In the genomic region with DNA sequence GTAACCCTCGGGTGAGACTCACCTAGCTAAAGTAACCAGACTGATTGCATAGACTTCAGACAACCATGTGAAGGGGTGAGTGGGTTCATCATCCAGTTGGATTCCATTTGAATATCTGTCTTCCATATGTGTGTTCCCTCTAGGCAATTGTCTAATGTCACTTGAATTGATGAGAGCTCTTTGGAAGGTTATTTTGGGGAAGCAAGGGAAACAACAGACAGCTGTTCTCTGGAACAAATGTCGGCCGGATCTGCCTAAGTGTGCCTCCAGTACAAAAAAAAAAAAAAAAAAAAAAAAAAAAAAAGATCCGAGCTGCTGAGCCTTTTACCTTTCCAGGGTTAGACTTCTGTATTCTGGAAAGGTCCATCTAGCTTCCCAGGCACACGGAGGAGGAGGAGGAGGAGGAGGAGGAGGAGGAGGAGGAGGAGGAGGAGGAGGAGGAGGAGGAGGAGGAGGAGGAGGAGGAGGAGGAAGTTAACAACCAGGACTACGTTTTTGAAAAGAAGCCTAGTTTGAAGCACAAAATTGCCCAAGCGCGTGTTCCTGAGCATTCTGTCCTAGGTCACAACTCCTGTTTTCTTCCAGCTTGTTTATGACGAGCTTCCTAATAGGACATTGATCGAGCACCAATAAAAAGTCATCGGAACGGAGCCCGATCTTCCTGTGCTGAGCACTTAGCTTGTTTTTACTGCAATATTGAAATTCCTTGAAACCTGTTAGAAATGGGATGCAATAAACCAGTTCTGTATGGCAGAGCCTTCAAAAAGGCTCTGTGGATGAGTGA, we compare ENCODE assay signal across 30 mouse cellular contexts. TPM values are rescaled to one million over a fixed set of nuclear protein-coding genes. Genes with fewer than 3 reads are reported as not detected.
"Had no signal": no experiment of that assay in that cellular context is flagged by ENCODE, and none has a peak within 500 bp of the region (broad histone marks: within the 10 kb centered on the region; RNA-seq: fewer than 3 reads in every experiment).

No protein-coding gene starts in this region.

- ATAC-seq: inflammation-experienced regulatory T-cells, adult 6 months; intestine, embryonic 16.5 days; midbrain, embryonic 15.5 days had no signal

- H3K27ac ChIP-seq: kidney, embryonic 15.5 days; left cerebral cortex, adult 2 months; liver, embryonic 13.5 days; macrophage; midbrain, embryonic 12.5 days; midbrain, embryonic 15.5 days; neural tube, embryonic 13.5 days had no signal

- H3K4me3 ChIP-seq: kidney, embryonic 15.5 days; left cerebral cortex, adult 2 months; liver, embryonic 13.5 days; midbrain, embryonic 12.5 days; midbrain, embryonic 15.5 days; neural tube, embryonic 13.5 days had no signal

- H3K9me3 ChIP-seq: kidney, embryonic 15.5 days; liver, embryonic 13.5 days; midbrain, embryonic 12.5 days; midbrain, embryonic 15.5 days; neural tube, embryonic 13.5 days had no signal

- H3K4me2 ChIP-seq: kidney, embryonic 15.5 days; liver, embryonic 13.5 days; lung, embryonic 14.5 days; midbrain, embryonic 12.5 days; midbrain, embryonic 15.5 days; neural tube, embryonic 13.5 days had no signal

- H3K27me3 ChIP-seq: midbrain, embryonic 12.5 days; midbrain, embryonic 15.5 days; neural tube, embryonic 13.5 days had no signal

- H3K9ac ChIP-seq: kidney, embryonic 15.5 days; liver, embryonic 13.5 days; lung, embryonic 14.5 days; midbrain, embryonic 12.5 days; midbrain, embryonic 15.5 days; neural tube, embryonic 13.5 days had no signal

- H3K36me3 ChIP-seq: kidney, embryonic 15.5 days; liver, embryonic 13.5 days; midbrain, embryonic 12.5 days; midbrain, embryonic 15.5 days had no signal

- H3K4me1 ChIP-seq: kidney, embryonic 15.5 days; liver, embryonic 13.5 days had no signal

- DNase-seq: kidney, adult 2 months; kidney, postnatal 14 days; kidney, postnatal 4 days; layer of hippocampus, adult 9-11 months; layer of hippocampus, postnatal 36 days; liver, embryonic 13.5 days; lung, embryonic 14.5 days; retina, postnatal 1 day; thymus, postnatal 25 days had no signal

RNA-seq across cellular contexts. Expression of gene Gm10188, which starts 3.1 kb away (rescaled TPM):
- total RNA-seq: layer of hippocampus, adult 18-20 months; layer of hippocampus, postnatal 36 days; left cerebral cortex, adult 2 months; left cerebral cortex, postnatal 10 days; left cerebral cortex, postnatal 36 days; liver, adult 2 months; megakaryocyte, adult 5-6 weeks; neutrophil, adult 5-6 weeks had no signal
- polyA plus RNA-seq: inflammation-experienced regulatory T-cells, adult 6 months; intestine, embryonic 16.5 days; kidney, adult 2 months; kidney, embryonic 15.5 days; limb, embryonic 11.5 days; limb, embryonic 14.5 days; liver, adult 2 months; liver, embryonic 13.5 days; liver, embryonic 16.5 days; lung, embryonic 14.5 days; macrophage; neural tube, embryonic 13.5 days; small intestine, adult 2 months; spleen, adult 2 months; stomach, embryonic 16.5 days; thymus, postnatal 0 days had no signal

RNA-seq across cellular contexts. Expression of gene AC124108.1, which starts 35.2 kb away (rescaled TPM):
- total RNA-seq: liver, adult 2 months; megakaryocyte, adult 5-6 weeks; neutrophil, adult 5-6 weeks had no signal
- polyA plus RNA-seq: inflammation-experienced regulatory T-cells, adult 6 months; kidney, adult 2 months; liver, adult 2 months; liver, embryonic 13.5 days; liver, embryonic 16.5 days; macrophage; small intestine, adult 2 months; spleen, adult 2 months; thymus, postnatal 0 days had no signal

RNA-seq across cellular contexts. Expression of gene Lemd1, which starts 35.3 kb away (rescaled TPM):
- total RNA-seq: liver, adult 2 months; megakaryocyte, adult 5-6 weeks; neutrophil, adult 5-6 weeks had no signal
- polyA plus RNA-seq: inflammation-experienced regulatory T-cells, adult 6 months; intestine, embryonic 16.5 days; kidney, adult 2 months; liver, adult 2 months; liver, embryonic 13.5 days; liver, embryonic 16.5 days; macrophage; spleen, adult 2 months had no signal
